ENCODE assay signal across 26 mouse cellular contexts in the genomic region with DNA sequence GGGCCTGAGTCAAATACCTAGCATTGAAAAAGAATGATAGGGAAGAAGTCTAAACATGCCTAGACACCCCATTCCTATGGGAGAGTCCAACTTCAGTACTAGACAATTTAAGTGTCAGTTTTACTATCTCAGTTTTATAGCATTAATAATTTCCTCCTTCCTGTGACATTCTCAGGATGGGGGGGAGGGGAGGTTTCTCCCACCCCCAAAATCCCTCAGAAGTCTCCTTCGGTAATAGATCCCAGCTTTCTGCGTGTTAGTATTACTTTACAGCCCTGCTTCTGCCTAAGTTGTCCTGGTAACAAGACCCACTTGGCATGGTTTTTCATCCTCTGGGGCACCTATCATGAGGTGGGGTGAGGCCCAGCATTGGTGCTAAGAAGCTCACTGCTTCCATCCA.
DNase-seq lines count a peak whose midpoint lies in the region; ATAC-seq lines count a peak whose summit lies in the region.
"Had no signal": no experiment of that assay in that cellular context is flagged by ENCODE, and none has a peak within 500 bp of the region (broad histone marks: within the 10 kb centered on the region; RNA-seq: fewer than 3 reads in every experiment).

No protein-coding gene starts in this region.

- no peaks in the 10 kb centered on the region for H3K4me1 ChIP-seq in embryonic facial prominence, embryonic 14.5 days (ENCODE audit: control insufficient read depth, insufficient read depth, low read length)
- H3K4me1 ChIP-seq in embryonic facial prominence, embryonic 10.5 days: no peaks in the 10 kb centered on the region
- H3K4me1 ChIP-seq in kidney, embryonic 16.5 days (ENCODE audit: insufficient read depth, low read length): no peaks in the 10 kb centered on the region
- peaks cover 4% of the 10 kb centered on the region for H3K4me1 ChIP-seq in limb, embryonic 12.5 days (replicated peaks)
- 0 out of 2 replicates have a peak, but pooled peaks cover 3% of the 10 kb centered on the region for H3K4me1 ChIP-seq in limb, embryonic 10.5 days
- H3K4me1 ChIP-seq: heart, embryonic 12.5 days; heart, embryonic 15.5 days had no signal

- H3K4me2 ChIP-seq in embryonic facial prominence, embryonic 14.5 days (ENCODE audit: low read depth, low read length): no peak overlapping the region
- H3K4me2 ChIP-seq in kidney, embryonic 16.5 days (replicated peaks; ENCODE audit: low read depth, low read length): no peak overlapping the region
- H3K4me2 ChIP-seq in limb, embryonic 12.5 days: no peak overlapping the region
- H3K4me2 ChIP-seq: embryonic facial prominence, embryonic 15.5 days; heart, embryonic 12.5 days; heart, embryonic 15.5 days; hindbrain, embryonic 14.5 days had no signal

- 0 out of 2 replicates have a peak, but pooled peaks cover 3% of the 10 kb centered on the region for H3K9me3 ChIP-seq in embryonic facial prominence, embryonic 14.5 days (ENCODE audit: control insufficient read depth, low read length)
- peaks cover 5% of the 10 kb centered on the region; the same call in 1 of the 2 replicates for H3K9me3 ChIP-seq in embryonic facial prominence, embryonic 10.5 days
- H3K9me3 ChIP-seq in kidney, embryonic 16.5 days (ENCODE audit: low read length): no peaks in the 10 kb centered on the region
- H3K9me3 ChIP-seq in limb, embryonic 12.5 days: peaks cover 4% of the 10 kb centered on the region; the same call in 1 of the 2 replicates
- no peaks in the 10 kb centered on the region for H3K9me3 ChIP-seq in limb, embryonic 10.5 days (replicated peaks)
- H3K9me3 ChIP-seq: embryonic facial prominence, embryonic 15.5 days; heart, embryonic 12.5 days; heart, embryonic 15.5 days had no signal

- no peak overlapping the region for H3K27ac ChIP-seq in embryonic facial prominence, embryonic 14.5 days (replicated peaks; ENCODE audit: low read depth, low read length)
- no peak overlapping the region; the same call in 1 of the 2 replicates for H3K27ac ChIP-seq in embryonic facial prominence, embryonic 10.5 days (replicated peaks)
- H3K27ac ChIP-seq in kidney, embryonic 16.5 days (ENCODE audit: low read length): no peak overlapping the region
- H3K27ac ChIP-seq in limb, embryonic 12.5 days: 0 out of 2 replicates have a peak overlapping the region, but pooled peaks have one; percentile 20
- no peak overlapping the region for H3K27ac ChIP-seq in limb, embryonic 10.5 days
- H3K27ac ChIP-seq: embryonic facial prominence, embryonic 15.5 days; gastrocnemius, adult 2 months; heart, embryonic 15.5 days; hindbrain, embryonic 14.5 days; hindbrain, postnatal 0 days had no signal

- no peak for ATAC-seq in embryonic facial prominence, embryonic 14.5 days (ENCODE audit: low read depth)
- ATAC-seq in kidney, embryonic 16.5 days (ENCODE audit: low FRiP score, low TSS enrichment): no peak
- ATAC-seq in limb, embryonic 12.5 days (ENCODE audit: insufficient number of reproducible peaks, insufficient read depth, low FRiP score, low TSS enrichment, low read depth): no peak
- ATAC-seq: activated CD4-positive, CD25-positive, alpha-beta regulatory T cell, adult 4 months; forebrain, embryonic 14.5 days; forebrain, postnatal 0 days; hindbrain, postnatal 0 days had no signal

- WGBS in embryonic facial prominence, embryonic 14.5 days: 71% methylated on average over 2 of the region's 2 CpGs
- 89% methylated on average over 2 of the region's 2 CpGs for WGBS in embryonic facial prominence, embryonic 10.5 days
- WGBS in kidney, embryonic 16.5 days: 44% methylated on average over 2 of the region's 2 CpGs
- WGBS in limb, embryonic 12.5 days: 63% methylated on average over 2 of the region's 2 CpGs
- 86% methylated on average over 2 of the region's 2 CpGs for WGBS in limb, embryonic 10.5 days

- no peak overlapping the region for H3K9ac ChIP-seq in embryonic facial prominence, embryonic 14.5 days (ENCODE audit: low read depth, low read length)
- no peak overlapping the region for H3K9ac ChIP-seq in kidney, embryonic 16.5 days (replicated peaks; ENCODE audit: low read length)
- no peak overlapping the region for H3K9ac ChIP-seq in limb, embryonic 12.5 days (replicated peaks)
- H3K9ac ChIP-seq: embryonic facial prominence, embryonic 15.5 days; forebrain, postnatal 0 days; heart, embryonic 12.5 days; heart, embryonic 15.5 days; hindbrain, embryonic 14.5 days had no signal

- peak; percentile 35 for DNase-seq in embryonic facial prominence, embryonic 14.5 days (ENCODE audit: low spot score)
- no peak for DNase-seq in embryonic facial prominence, embryonic 10.5 days (ENCODE audit: low spot score)
- DNase-seq in kidney, postnatal 10 days: peak; percentile 62
- DNase-seq in limb, embryonic 10.5 days (ENCODE audit: low spot score): no peak
- DNase-seq: adrenal gland, adult 8-10 months; adrenal gland, postnatal 25 days; cerebellum, adult 11-12 months; cerebellum, adult 8-10 months; cerebellum, postnatal 10 days; cerebellum, postnatal 36 days; embryo, embryonic 11 days; forebrain, postnatal 0 days; gastrocnemius, adult 2 months; gastrocnemius, postnatal 14 days; heart, adult 18-20 months; heart, postnatal 10 days; heart, postnatal 36 days had no signal

- no peak overlapping the region for H3K4me3 ChIP-seq in embryonic facial prominence, embryonic 14.5 days (ENCODE audit: low read depth, low read length)
- no peak overlapping the region for H3K4me3 ChIP-seq in embryonic facial prominence, embryonic 10.5 days
- H3K4me3 ChIP-seq in kidney, embryonic 16.5 days (ENCODE audit: low read length): no peak overlapping the region
- no peak overlapping the region for H3K4me3 ChIP-seq in limb, embryonic 12.5 days (replicated peaks)
- no peak overlapping the region for H3K4me3 ChIP-seq in limb, embryonic 10.5 days
- H3K4me3 ChIP-seq: embryonic facial prominence, embryonic 15.5 days; gastrocnemius, adult 2 months; heart, embryonic 12.5 days; heart, embryonic 15.5 days had no signal

- no peaks in the 10 kb centered on the region for H3K36me3 ChIP-seq in embryonic facial prominence, embryonic 14.5 days (ENCODE audit: control insufficient read depth, insufficient read depth, low read length)
- no peaks in the 10 kb centered on the region for H3K36me3 ChIP-seq in embryonic facial prominence, embryonic 10.5 days (replicated peaks)
- no peaks in the 10 kb centered on the region for H3K36me3 ChIP-seq in kidney, embryonic 16.5 days (ENCODE audit: insufficient read depth, low read length)
- no peaks in the 10 kb centered on the region for H3K36me3 ChIP-seq in limb, embryonic 12.5 days
- no peaks in the 10 kb centered on the region for H3K36me3 ChIP-seq in limb, embryonic 10.5 days
- H3K36me3 ChIP-seq: embryonic facial prominence, embryonic 15.5 days; heart, embryonic 12.5 days; heart, embryonic 15.5 days had no signal

- no peaks in the 10 kb centered on the region for H3K27me3 ChIP-seq in embryonic facial prominence, embryonic 14.5 days (replicated peaks; ENCODE audit: control insufficient read depth, insufficient read depth, low read length)
- H3K27me3 ChIP-seq in embryonic facial prominence, embryonic 10.5 days (replicated peaks; ENCODE audit: low read depth, poor library complexity, severe bottlenecking): no peaks in the 10 kb centered on the region
- H3K27me3 ChIP-seq in kidney, embryonic 16.5 days (ENCODE audit: insufficient read depth, low read length): no peaks in the 10 kb centered on the region
- no peaks in the 10 kb centered on the region for H3K27me3 ChIP-seq in limb, embryonic 12.5 days
- H3K27me3 ChIP-seq in limb, embryonic 10.5 days (ENCODE audit: low read depth, poor library complexity, severe bottlenecking): no peaks in the 10 kb centered on the region
- H3K27me3 ChIP-seq: embryonic facial prominence, embryonic 15.5 days; heart, embryonic 12.5 days; heart, embryonic 15.5 days had no signal

Comparison
In these comparisons a context has a peak if more than half of its experiments do, and no peak if none do; other contexts are left out.
1. DNase-seq: peak in embryonic facial prominence, embryonic 14.5 days (single experiment) and kidney, postnatal 10 days (single experiment); none in embryonic facial prominence, embryonic 10.5 days (single experiment) and limb, embryonic 10.5 days (single experiment).